Mouse (Mus musculus) testis, adult 2 months (tissue): ENCODE measurements around the gene Rack1. TPM values are rescaled to one million over a fixed set of nuclear protein-coding genes. Genes with fewer than 3 reads are reported as not detected.
"Not testable (repeated sequence)": the region's sequence is repeated elsewhere in the genome, so short reads cannot be mapped to it uniquely, and the experiment has no call there.

Experiments
- H3K27ac ChIP-seq: fragments of 200-500 bp; 2 replicates; pipeline ENCODE4 v1.5.1; 2012; ENCODE audit warnings: low read depth, low read length; ENCODE audit not compliant: control insufficient read depth, insufficient read depth
- H3K27me3 ChIP-seq: fragments of 200-500 bp; 2 replicates; pipeline ENCODE4 v1.6.1; 2012; ENCODE audit warnings: mild to moderate bottlenecking, low read length, moderate library complexity; ENCODE audit not compliant: control insufficient read depth, insufficient read depth
- H3K36me3 ChIP-seq: fragments of 200-500 bp; 2 replicates; pipeline ENCODE4 v1.6.1; 2012; ENCODE audit warnings: mild to moderate bottlenecking, low read length; ENCODE audit not compliant: control insufficient read depth, insufficient read depth
- H3K4me1 ChIP-seq: fragments of 200-500 bp; 2 replicates; pipeline ENCODE4 v1.6.1; 2012; ENCODE audit warnings: low read length; ENCODE audit not compliant: control insufficient read depth, insufficient read depth
- H3K4me3 ChIP-seq: fragments of 200-500 bp; 2 replicates; pipeline ENCODE4 v1.5.1; 2012; ENCODE audit warnings: low read depth, mild to moderate bottlenecking, low read length, moderate library complexity, mixed read lengths; ENCODE audit not compliant: control insufficient read depth
- CTCF ChIP-seq: fragments of 200-500 bp; IDR thresholded peaks from 2 replicates; pipeline ENCODE4 v1.5.1; 2012; ENCODE audit warnings: low read depth, mild to moderate bottlenecking, inconsistent platforms, low read length, moderate library complexity; ENCODE audit not compliant: control insufficient read depth, insufficient read depth, insufficient replicate concordance
- POLR2A ChIP-seq: fragments of 200-500 bp; IDR thresholded peaks from 2 replicates; pipeline ENCODE4 v1.6.1; 2012; ENCODE audit warnings: low read depth, mild to moderate bottlenecking, inconsistent platforms, low read length, moderate library complexity; ENCODE audit not compliant: control insufficient read depth
- polyA plus RNA-seq: library from polyadenylated mRNA; depleted of rRNA; stranded (reverse); fragments of >200 nt; gene quantifications from 2 replicates; pipeline ENCODE4 v1.2.3, GENCODE M21; 2012

The Rack1 gene
- polyA plus RNA-seq, 1 experiment: 208 TPM

DNA sequence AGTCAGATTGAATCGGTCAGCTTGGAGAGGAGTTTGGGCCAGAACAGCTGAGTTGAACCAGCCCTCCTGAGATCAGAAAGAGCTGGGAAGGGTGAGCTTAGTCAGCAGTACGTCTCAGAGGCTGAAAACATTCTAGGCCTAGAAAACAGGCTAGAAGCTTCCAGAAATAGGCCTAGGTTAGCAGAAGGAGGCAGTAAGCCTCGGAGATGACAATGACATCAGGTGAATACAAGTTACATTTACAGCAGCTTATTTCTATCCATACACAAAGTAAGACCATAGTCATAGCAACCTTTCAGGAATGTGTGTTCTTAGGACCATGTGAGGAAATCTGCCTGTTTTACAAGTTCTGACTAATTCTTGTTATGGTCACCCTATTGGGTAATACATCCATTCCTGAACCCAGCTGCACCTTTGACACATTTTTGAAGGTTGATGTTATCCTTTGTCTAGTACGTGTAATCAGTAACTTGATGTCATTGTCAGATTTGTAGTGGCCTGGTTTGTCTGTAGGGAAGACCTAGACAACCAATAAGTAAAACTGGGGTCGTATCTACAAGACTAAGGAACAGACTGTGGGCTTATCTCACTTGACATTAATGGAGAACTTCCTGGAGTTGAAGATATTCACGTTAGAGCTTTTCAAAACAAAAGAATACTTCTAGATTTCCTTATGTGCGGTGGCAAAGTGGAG lies 19.6 kb downstream of the Rack1 start:
- TF ChIP-seq CTCF (no peak), POLR2A (no peak)
- H3K27me3 ChIP-seq: no peaks in the 10 kb centered on the region
- H3K36me3 ChIP-seq: peaks cover 1% of the 10 kb centered on the region; the same call in 1 of the 2 replicates
- H3K4me1 ChIP-seq: peaks cover 7% of the 10 kb centered on the region
- no peak overlapping the region for H3K4me3 ChIP-seq
- H3K27ac ChIP-seq: no peak overlapping the region

DNA sequence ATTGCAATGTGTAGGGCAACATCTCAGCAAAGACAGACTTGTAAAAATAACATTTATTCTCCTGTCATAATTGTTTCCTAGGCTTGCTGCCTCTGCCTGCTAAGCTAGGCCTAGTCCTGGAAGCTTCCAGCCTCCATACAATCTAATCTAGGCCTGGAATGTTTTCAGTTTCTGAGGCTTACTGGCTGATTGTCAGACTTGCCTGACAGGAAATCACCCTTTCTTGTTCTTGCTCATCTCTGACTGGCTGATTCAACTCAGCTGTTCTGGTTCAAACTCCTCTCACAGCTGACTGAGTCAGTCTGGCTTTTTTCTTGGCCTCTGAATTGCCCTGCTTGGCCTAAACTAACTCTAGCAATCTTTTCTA lies 20.2 kb downstream of the Rack1 start:
- Histone ChIP-seq H3K4me3 (no peak overlapping the region), H3K27ac (no peak overlapping the region), H3K36me3 (peaks cover 1% of the 10 kb centered on the region; the same call in 1 of the 2 replicates), H3K27me3 (no peaks in the 10 kb centered on the region), H3K4me1 (peaks cover 7% of the 10 kb centered on the region)
- TF ChIP-seq POLR2A (no peak), CTCF (no peak)

GRCm38 (mm10) chr11:48821299-48821698 lies 21.2 kb downstream of the Rack1 start:
- not testable (repeated sequence) for H3K4me1 ChIP-seq, H3K4me3 ChIP-seq, H3K36me3 ChIP-seq, H3K27me3 ChIP-seq, H3K27ac ChIP-seq

- H3K27ac ChIP-seq: no peak overlapping the region
- no peaks in the 10 kb centered on the region for H3K27me3 ChIP-seq
- H3K4me3 ChIP-seq: no peak overlapping the region
- H3K4me1 ChIP-seq: peaks cover 5% of the 10 kb centered on the region
- H3K36me3 ChIP-seq: no peaks in the 10 kb centered on the region
- TF ChIP-seq CTCF (no peak), POLR2A (no peak)
Observed at GRCm38 (mm10) chr11:48822768-48823512, 22.8 kb downstream of the Rack1 start.

GRCm38 (mm10) chr11:48823536-48823972 lies 23.4 kb downstream of the Rack1 start:
- Histone ChIP-seq H3K4me1 (peaks cover 5% of the 10 kb centered on the region), H3K36me3 (no peaks in the 10 kb centered on the region), H3K4me3 (peak overlapping the region; percentile 44), H3K27ac (no peak overlapping the region), H3K27me3 (no peaks in the 10 kb centered on the region)
- TF ChIP-seq CTCF (no peak), POLR2A (no peak)

DNA sequence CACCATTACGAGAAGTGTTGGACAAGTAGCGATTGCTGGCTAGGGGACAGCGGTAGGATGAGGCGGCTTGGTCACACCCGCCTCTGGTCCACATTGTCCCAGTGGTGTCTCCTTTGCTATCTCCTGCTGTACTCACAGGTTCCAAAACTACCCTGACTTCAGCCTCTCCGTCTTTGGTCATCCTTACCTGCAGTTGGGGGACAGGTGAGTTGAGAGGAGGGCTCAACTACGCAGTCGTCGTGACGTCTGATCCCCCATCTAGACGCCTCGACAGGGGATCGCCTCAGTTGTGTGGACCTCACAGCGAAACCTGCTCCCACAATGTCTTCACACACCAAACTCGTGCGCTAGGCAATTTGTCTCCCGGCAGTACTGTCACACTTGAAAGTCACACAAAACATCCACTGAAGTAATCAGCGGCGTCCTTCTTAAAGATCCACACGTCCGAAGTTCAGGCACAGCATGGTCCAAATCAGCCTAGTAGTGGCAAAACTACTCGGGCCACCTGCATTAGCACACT lies 24.2 kb downstream of the Rack1 start:
- Histone ChIP-seq H3K4me1 (peaks cover 5% of the 10 kb centered on the region), H3K36me3 (no peaks in the 10 kb centered on the region), H3K4me3 (peak overlapping the region; percentile 44; the same call in 1 of the 2 replicates), H3K27me3 (no peaks in the 10 kb centered on the region), H3K27ac (no peak overlapping the region)
- TF ChIP-seq POLR2A (no peak), CTCF (no peak)

GRCm38 (mm10) chr11:48825979-48826751 lies 26.0 kb downstream of the Rack1 start, which contains the start of the genes Trim7 and Gm12184:
Trim7 (plus strand) TSS chr11:48826140.
Gm12184 (minus strand) TSS chr11:48826655.
- H3K4me3 ChIP-seq: peak within 1 kb of the TSS; percentile 56
- H3K27ac ChIP-seq: peak within 1 kb of the TSS; percentile 55; the same call in 1 of the 2 replicates
- not testable (repeated sequence) for H3K36me3 ChIP-seq, H3K27me3 ChIP-seq, H3K4me1 ChIP-seq
